ENCODE assay signal across 28 mouse cellular contexts in genomic region chr16:95544753-95545152, GRCm38 (mm10). TPM values are rescaled to one million over a fixed set of nuclear protein-coding genes. Genes with fewer than 3 reads are reported as not detected.
"Had no signal": no experiment of that assay in that cellular context is flagged by ENCODE, and none has a peak within 500 bp of the region (broad histone marks: within the 10 kb centered on the region; RNA-seq: fewer than 3 reads in every experiment).

No protein-coding gene starts in this region.

- H3K27ac ChIP-seq: gastrocnemius, adult 2 months; heart, embryonic 10.5 days; hindbrain, embryonic 10.5 days; hindbrain, embryonic 12.5 days; hindbrain, embryonic 14.5 days; intestine, embryonic 15.5 days; kidney, embryonic 15.5 days; kidney, postnatal 0 days; limb, embryonic 13.5 days; limb, embryonic 15.5 days; liver, embryonic 12.5 days; liver, embryonic 14.5 days had no signal

- H3K4me3 ChIP-seq: gastrocnemius, adult 2 months; heart, embryonic 10.5 days; heart, embryonic 12.5 days; hindbrain, embryonic 10.5 days; hindbrain, embryonic 12.5 days; intestine, embryonic 15.5 days; kidney, embryonic 15.5 days; limb, embryonic 13.5 days; limb, embryonic 15.5 days; liver, embryonic 12.5 days had no signal

- H3K9ac ChIP-seq: heart, embryonic 12.5 days; hindbrain, embryonic 12.5 days; hindbrain, embryonic 14.5 days; intestine, embryonic 15.5 days; kidney, embryonic 15.5 days; limb, embryonic 13.5 days; limb, embryonic 15.5 days; liver, embryonic 12.5 days; liver, embryonic 14.5 days had no signal

- ATAC-seq: hindbrain, embryonic 16.5 days; inflammation-experienced regulatory T-cells, adult 6 months; intestine, embryonic 15.5 days; intestine, postnatal 0 days; liver, embryonic 12.5 days had no signal

- H3K36me3 ChIP-seq: heart, embryonic 10.5 days; heart, embryonic 12.5 days; hindbrain, embryonic 10.5 days; hindbrain, embryonic 12.5 days; intestine, embryonic 15.5 days; kidney, embryonic 15.5 days; liver, embryonic 12.5 days had no signal

- H3K4me2 ChIP-seq: heart, embryonic 12.5 days; hindbrain, embryonic 12.5 days; hindbrain, embryonic 14.5 days; intestine, embryonic 15.5 days; kidney, embryonic 15.5 days; limb, embryonic 13.5 days; limb, embryonic 15.5 days; liver, embryonic 12.5 days had no signal

- H3K9me3 ChIP-seq: heart, embryonic 10.5 days; heart, embryonic 12.5 days; hindbrain, embryonic 10.5 days; hindbrain, embryonic 12.5 days; intestine, embryonic 15.5 days; kidney, embryonic 15.5 days; limb, embryonic 15.5 days; liver, embryonic 12.5 days had no signal

- DNase-seq: gastrocnemius, adult 2 months; gastrocnemius, postnatal 10 days; gastrocnemius, postnatal 25 days; heart, adult 18-20 months; heart, postnatal 10 days; heart, postnatal 4 days; kidney, adult 18-20 months; kidney, adult 8-10 months; kidney, postnatal 14 days; kidney, postnatal 36 days; layer of hippocampus, adult 9-11 months; layer of hippocampus, postnatal 36 days; left cerebral cortex, postnatal 4 days had no signal

- H3K4me1 ChIP-seq: heart, embryonic 12.5 days; hindbrain, embryonic 10.5 days; hindbrain, embryonic 12.5 days; intestine, embryonic 15.5 days; kidney, embryonic 15.5 days; limb, embryonic 15.5 days; liver, embryonic 12.5 days had no signal

- H3K27me3 ChIP-seq: heart, embryonic 12.5 days; hindbrain, embryonic 12.5 days; intestine, embryonic 15.5 days; kidney, embryonic 15.5 days; limb, embryonic 13.5 days; limb, embryonic 15.5 days; liver, embryonic 12.5 days had no signal

RNA-seq across cellular contexts. Expression of gene Erg, which starts 41.6 kb away (rescaled TPM):
- polyA plus RNA-seq: inflammation-experienced regulatory T-cells, adult 6 months had no signal
